Mouse (Mus musculus) bone marrow, adult 2 months (tissue): ENCODE results near the gene Ctdsp2. TPM values are rescaled to one million over a fixed set of nuclear protein-coding genes. Genes with fewer than 3 reads are reported as not detected.
A peak's percentile ranks its signal among the peaks of the same experiment; 100 is the strongest.

Experiments used
- H3K27ac ChIP-seq: fragments of 200-500 bp; 2 replicates; pipeline ENCODE4 v1.5.1; 2012; ENCODE audit warnings: low read depth, mild to moderate bottlenecking, control low read depth, inconsistent platforms, low read length; ENCODE audit not compliant: control insufficient read depth, poor library complexity, insufficient read depth
- H3K4me1 ChIP-seq: fragments of 200-500 bp; 2 replicates; pipeline ENCODE4 v1.6.1; 2011; ENCODE audit warnings: low read length; ENCODE audit not compliant: control insufficient read depth, insufficient read depth
- H3K4me3 ChIP-seq: fragments of 200-500 bp; replicated peaks from 2 replicates; pipeline ENCODE3; 2011; ENCODE audit warnings: mild to moderate bottlenecking, low read depth, low read length, control low read depth; ENCODE audit not compliant: control insufficient read depth
- CTCF ChIP-seq: fragments of 200-500 bp; IDR thresholded peaks from 2 replicates; pipeline ENCODE4 v1.5.1; 2011; ENCODE audit warnings: low read length, control low read depth; ENCODE audit not compliant: control insufficient read depth, insufficient read depth
- POLR2A ChIP-seq: fragments of 200-500 bp; IDR thresholded peaks from 2 replicates; pipeline ENCODE4 v1.6.1; 2011; ENCODE audit warnings: low read depth, mild to moderate bottlenecking, control low read depth, low read length, borderline replicate concordance; ENCODE audit not compliant: control insufficient read depth
- WGBS: fragments of 180-500 bp; shearing (Covaris S2); methylation state at CpG from one replicate; pipeline ENCODE4 v1.1.7; 2018; 5-methylcytosine and 5-hydroxymethylcytosine counted together
- polyA plus RNA-seq: library from polyadenylated mRNA; stranded (reverse); fragments of >200 nt; gene quantifications from 2 replicates; pipeline ENCODE4 v1.2.4, GENCODE M21; 2011; ENCODE audit warnings: low replicate concordance; ENCODE audit not compliant: missing spikeins, insufficient read depth, insufficient read length

The Ctdsp2 gene
- polyA plus RNA-seq, 1 experiment = 43.9 TPM

- TF ChIP-seq POLR2A (no peak), CTCF (no peak)
- Histone ChIP-seq H3K4me3 (no peak overlapping the region), H3K4me1 (no peaks in the 10 kb centered on the region), H3K27ac (no peak overlapping the region)
- WGBS = 83% methylated on average over 8 of the region's 8 CpGs
Measured at GRCm38 (mm10) chr10:127003334-127003733, 24.8 kb downstream of the Ctdsp2 start.

GRCm38 (mm10) chr10:127003806-127004205, 25.3 kb downstream of the Ctdsp2 start:
- no peak for TF ChIP-seq POLR2A
- TF ChIP-seq CTCF = no peak
- WGBS = 77% methylated on average over 7 of the region's 7 CpGs
- Histone ChIP-seq H3K4me1 (no peaks in the 10 kb centered on the region), H3K27ac (no peak overlapping the region), H3K4me3 (no peak overlapping the region)

- WGBS = 58% methylated on average over 5 of the region's 5 CpGs
- no peak overlapping the region for H3K4me3 ChIP-seq
- no peak overlapping the region for H3K27ac ChIP-seq
- H3K4me1 ChIP-seq = no peaks in the 10 kb centered on the region
- no peak for TF ChIP-seq CTCF
- no peak for TF ChIP-seq POLR2A
Measured at GRCm38 (mm10) chr10:127016488-127016887, 38.0 kb downstream of the Ctdsp2 start.

- Histone ChIP-seq H3K27ac (no peak overlapping the region), H3K4me1 (no peaks in the 10 kb centered on the region), H3K4me3 (no peak overlapping the region)
- TF ChIP-seq CTCF (no peak), POLR2A (no peak)
- 41% methylated on average over 2 of the region's 2 CpGs for WGBS
Measured at GRCm38 (mm10) chr10:127017071-127017470, 38.6 kb downstream of the Ctdsp2 start.

- no peak overlapping the region for H3K27ac ChIP-seq
- 83% methylated on average over 16 of the region's 16 CpGs for WGBS
- no peak overlapping the region for H3K4me3 ChIP-seq
- no peaks in the 10 kb centered on the region for H3K4me1 ChIP-seq
- TF ChIP-seq CTCF (no peak), POLR2A (no peak)
Measured at GRCm38 (mm10) chr10:127018422-127018821, 39.9 kb downstream of the Ctdsp2 start.

- 4% methylated on average over 56 of the region's 56 CpGs for WGBS
- Histone ChIP-seq H3K4me1 (no peaks in the 10 kb centered on the region), H3K27ac (peak within 1 kb of the TSS; percentile 18; the same call in 1 of the 2 replicates), H3K4me3 (peak within 1 kb of the TSS; percentile 92)
- peak; percentile 81; the same call in 1 of the 2 replicates for TF ChIP-seq POLR2A
- peak; percentile 97 for TF ChIP-seq CTCF
Measured at GRCm38 (mm10) chr10:127030336-127031296, 52.1 kb downstream of the Ctdsp2 start, which contains the start of gene Tsfm. Tsfm (minus strand) TSS chr10:127030840.

- Histone ChIP-seq H3K4me3 (no peak overlapping the region), H3K27ac (no peak overlapping the region), H3K4me1 (no peaks in the 10 kb centered on the region)
- 77% methylated on average over 8 of the region's 8 CpGs for WGBS
- TF ChIP-seq CTCF (no peak), POLR2A (no peak)
Measured at GRCm38 (mm10) chr10:127033301-127033741, 54.8 kb downstream of the Ctdsp2 start.

- H3K27ac ChIP-seq = no peak overlapping the region
- peaks cover 1% of the 10 kb centered on the region; the same call in 1 of the 2 replicates for H3K4me1 ChIP-seq
- no peak for TF ChIP-seq POLR2A
- no peak for TF ChIP-seq CTCF
- no peak overlapping the region for H3K4me3 ChIP-seq
- 83% methylated on average over 12 of the region's 12 CpGs for WGBS
Measured at GRCm38 (mm10) chr10:127036273-127036672, 57.8 kb downstream of the Ctdsp2 start.

GRCm38 (mm10) chr10:127037641-127038040, 59.1 kb downstream of the Ctdsp2 start:
- Histone ChIP-seq H3K4me3 (no peak overlapping the region), H3K27ac (no peak overlapping the region), H3K4me1 (peaks cover 1% of the 10 kb centered on the region; the same call in 1 of the 2 replicates)
- no peak for TF ChIP-seq POLR2A
- no peak for TF ChIP-seq CTCF
- 76% methylated on average over 12 of the region's 12 CpGs for WGBS
